Mouse (Mus musculus) ES-E14 (cell line): ENCODE data around the gene Ktn1. TPM values are rescaled to one million over a fixed set of nuclear protein-coding genes. Genes with fewer than 3 reads are reported as not detected.

Experiments used
- DNase-seq: peaks from one replicate; pipeline ENCODE4 v3.0.0-alpha.2; 2013; ENCODE audit warnings: low read depth, low spot score
- H3K27ac ChIP-seq: 2 replicates; pipeline ENCODE4 v1.5.1; 2012; ENCODE audit warnings: low read depth, mild to moderate bottlenecking, low read length, moderate library complexity, mixed read lengths; ENCODE audit not compliant: poor library complexity, insufficient read depth, severe bottlenecking
- H3K36me3 ChIP-seq: 2 replicates; pipeline ENCODE4 v1.6.1; 2012; ENCODE audit warnings: mild to moderate bottlenecking, low read length, moderate library complexity, mixed read lengths; ENCODE audit not compliant: control insufficient read depth, poor library complexity, insufficient read depth, severe bottlenecking
- H3K4me1 ChIP-seq, 2 experiments: fragments of 150-350 bp in 1 of 2; sonication (generic) in 1 of 2; 2 replicates each; pipeline ENCODE4 v1.6.1; 2012; ENCODE audit warnings: low read length in 2 of 2, mild to moderate bottlenecking in 1 of 2, mixed read lengths in 1 of 2; ENCODE audit not compliant: control insufficient read depth in 2 of 2, insufficient read depth in 2 of 2, poor library complexity in 1 of 2
- H3K4me3 ChIP-seq, 2 experiments: fragments of 150-350 bp in 1 of 2; sonication (generic) in 1 of 2; 2 replicates each; pipeline ENCODE4 v1.5.1; 2012; ENCODE audit warnings: low read length in 2 of 2, low read depth in 1 of 2, mild to moderate bottlenecking in 1 of 2, mixed read lengths in 1 of 2; ENCODE audit not compliant: insufficient read depth in 1 of 2, poor library complexity in 1 of 2, severe bottlenecking in 1 of 2
- H3K9ac ChIP-seq: 2 replicates; pipeline ENCODE4 v1.6.1; 2012; ENCODE audit warnings: low read depth, mild to moderate bottlenecking, low read length, mixed read lengths; ENCODE audit not compliant: poor library complexity, insufficient read depth, severe bottlenecking
- H3K9me3 ChIP-seq: fragments of 150-350 bp; sonication (generic); 2 replicates; pipeline ENCODE4 v1.6.1; 2012; ENCODE audit warnings: low read depth, mild to moderate bottlenecking, low read length; ENCODE audit not compliant: control insufficient read depth, insufficient read depth
- CHD2 ChIP-seq: IDR thresholded peaks from 2 replicates; pipeline ENCODE4 v1.6.1; 2014; ENCODE audit warnings: mild to moderate bottlenecking, low read depth, low read length, inconsistent platforms
- HCFC1 ChIP-seq: IDR thresholded peaks from 2 replicates; pipeline ENCODE4 v1.6.1; 2012; ENCODE audit warnings: low read length, inconsistent platforms, borderline replicate concordance; ENCODE audit not compliant: insufficient read depth
- MAFK ChIP-seq: IDR thresholded peaks from 2 replicates; pipeline ENCODE4 v1.6.1; 2014; ENCODE audit warnings: mild to moderate bottlenecking, low read depth, low read length, inconsistent platforms; ENCODE audit not compliant: insufficient read depth
- ZC3H11A ChIP-seq: IDR thresholded peaks from 2 replicates; pipeline ENCODE4 v1.6.1; 2012; ENCODE audit warnings: low read depth, mild to moderate bottlenecking, inconsistent platforms, low read length, borderline replicate concordance
- ZNF384 ChIP-seq: IDR thresholded peaks from 2 replicates; pipeline ENCODE4 v1.6.1; 2012; ENCODE audit warnings: low read depth, low read length, inconsistent platforms
- in situ Hi-C, 2 experiments: fragments of 600-800 bp; cut with MboI; formaldehyde crosslinking; loops; one replicate each; pipeline ENCODE4 v1.15.1; 2025; ENCODE audit warnings: low sequenced_read_pairs in 2 of 2, inconsistent platforms in 1 of 2; ENCODE audit not compliant: unreplicated experiment in 2 of 2
- total RNA-seq: library from RNA; depleted of rRNA; stranded (reverse); fragments of 300-350 nt; gene quantifications from 2 replicates; pipeline ENCODE4 v1.2.3, GENCODE M21; 2012

The Ktn1 gene
- total RNA-seq, 1 experiment, result 87.6 TPM

GRCm38 (mm10) chr14:47723035-47723434, 74.8 kb downstream of the Ktn1 start:
- Histone ChIP-seq H3K9ac (no peak overlapping the region), H3K4me1 (no peaks in the 10 kb centered on the region), H3K4me3 (no peak overlapping the region), H3K36me3 (peaks cover 34% of the 10 kb centered on the region), H3K9me3 (no peaks in the 10 kb centered on the region), H3K27ac (no peak overlapping the region)
- DNase-seq, result no peak
- in situ Hi-C loops, result no loop called here
- TF ChIP-seq ZNF384 (no peak), MAFK (peak; percentile 64)

GRCm38 (mm10) chr14:47728594-47728993, 80.3 kb downstream of the Ktn1 start:
- TF ChIP-seq MAFK (peak; percentile 85), CHD2 (no peak)
- DNase-seq, result no peak
- no peaks in the 10 kb centered on the region for H3K4me1 ChIP-seq
- no peak overlapping the region for H3K27ac ChIP-seq
- no peaks in the 10 kb centered on the region for H3K9me3 ChIP-seq
- in situ Hi-C loops, result no loop called here
- peaks cover 37% of the 10 kb centered on the region for H3K36me3 ChIP-seq
- no peak overlapping the region for H3K4me3 ChIP-seq
- no peak overlapping the region for H3K9ac ChIP-seq

GRCm38 (mm10) chr14:47735354-47735753, 87.1 kb downstream of the Ktn1 start:
- H3K36me3 ChIP-seq, result peaks cover 27% of the 10 kb centered on the region
- no peak overlapping the region for H3K9ac ChIP-seq
- in situ Hi-C loops, result no loop called here
- H3K27ac ChIP-seq, result no peak overlapping the region
- no peak for DNase-seq
- no peaks in the 10 kb centered on the region for H3K4me1 ChIP-seq
- TF ChIP-seq ZNF384 (no peak), MAFK (no peak), HCFC1 (no peak), CHD2 (no peak), ZC3H11A (no peak)
- H3K9me3 ChIP-seq, result no peaks in the 10 kb centered on the region
- no peak overlapping the region for H3K4me3 ChIP-seq

GRCm38 (mm10) chr14:47736471-47736870, 88.2 kb downstream of the Ktn1 start:
- Histone ChIP-seq H3K36me3 (peaks cover 27% of the 10 kb centered on the region), H3K9ac (no peak overlapping the region), H3K4me1 (no peaks in the 10 kb centered on the region), H3K27ac (no peak overlapping the region), H3K9me3 (no peaks in the 10 kb centered on the region), H3K4me3 (no peak overlapping the region)
- DNase-seq, result no peak
- in situ Hi-C loops, result no loop called here
- TF ChIP-seq HCFC1 (no peak), ZC3H11A (no peak), ZNF384 (no peak), MAFK (no peak), CHD2 (no peak)

- no peak overlapping the region for H3K4me3 ChIP-seq
- no peak overlapping the region for H3K27ac ChIP-seq
- TF ChIP-seq ZNF384 (no peak), HCFC1 (no peak), MAFK (no peak), CHD2 (no peak), ZC3H11A (no peak)
- DNase-seq, result no peak
- H3K9me3 ChIP-seq, result no peaks in the 10 kb centered on the region
- peaks cover 15% of the 10 kb centered on the region for H3K36me3 ChIP-seq
- H3K9ac ChIP-seq, result no peak overlapping the region
- H3K4me1 ChIP-seq, result no peaks in the 10 kb centered on the region
- in situ Hi-C loops, result no loop called here
Observed at GRCm38 (mm10) chr14:47740316-47740996, 92.2 kb downstream of the Ktn1 start.
